Mouse (Mus musculus): ENCODE measurements at regions not wholly inside any gene's neighbourhood (a gene's known extent, or its start where the extent isn't known, plus 50 kb on each side); places are given as distances from the start of the nearest gene placed in this dataset.

- Histone ChIP-seq H3K27me3 (replicated peaks) (no peaks in the 10 kb centered on the region), H3K4me1 (ENCODE audit: control insufficient read depth in 1 of 2, insufficient read depth in 2 of 2) (no peaks in the 10 kb centered on the region), H3K9ac (ENCODE audit: insufficient read depth, low read depth) (no peak overlapping the region), H3K36me3 (replicated peaks in 1 of 2; ENCODE audit: control insufficient read depth in 1 of 2, insufficient read depth in 1 of 2, low read length in 1 of 2) (no peaks in the 10 kb centered on the region), H3K4me2 (ENCODE audit: insufficient read depth, low read depth, poor library complexity, severe bottlenecking) (no peak overlapping the region), H3K9me3 (replicated peaks; ENCODE audit: low read length) (peaks cover 41% of the 10 kb centered on the region), H3K79me2 (replicated peaks; ENCODE audit: control insufficient read depth, extremely low read depth, insufficient read depth, poor library complexity, severe bottlenecking) (no peaks in the 10 kb centered on the region), H3K4me3 (replicated peaks in 1 of 3; ENCODE audit: low read depth in 2 of 3, low read length in 2 of 3, poor library complexity in 1 of 3) (no peak overlapping the region), H3K27ac (ENCODE audit: insufficient read depth, low read depth) (no peak overlapping the region)
- DNase-seq (ENCODE audit: extremely low read depth) = no peak
- in situ Hi-C loops (cut with MboI; ENCODE audit: low pct_ligation_motif_present, low pct_unique_long_range_greater_than_20kb, low sequenced_read_pairs) (no loop called here), dilution Hi-C loops (cut with MboI; ENCODE audit: extremely low pct_ligation_motif_present, extremely low pct_unique_long_range_greater_than_20kb, low sequenced_read_pairs) (no loop called here)
- TF ChIP-seq POLR2A (IDR thresholded peaks at IDR 0.05; ENCODE audit: low read depth, low read length) = no peak
Measured at GRCm38 (mm10) chr12:26906126-26906525, 436.2 kb downstream of the Sox11 start.

GRCm38 (mm10) chr12:26903894-26904272, 434.9 kb downstream of the Cmpk2 start:
- dilution Hi-C loops (cut with MboI; ENCODE audit: extremely low pct_ligation_motif_present, extremely low pct_unique_long_range_greater_than_20kb, low sequenced_read_pairs) (no loop called here), in situ Hi-C loops (cut with MboI; ENCODE audit: low pct_ligation_motif_present, low pct_unique_long_range_greater_than_20kb, low sequenced_read_pairs) (no loop called here)
- Histone ChIP-seq H3K9me3 (replicated peaks; ENCODE audit: low read length) (peaks cover 46% of the 10 kb centered on the region), H3K27me3 (replicated peaks) (no peaks in the 10 kb centered on the region), H3K79me2 (replicated peaks; ENCODE audit: control insufficient read depth, extremely low read depth, insufficient read depth, poor library complexity, severe bottlenecking) (no peaks in the 10 kb centered on the region), H3K4me1 (ENCODE audit: control insufficient read depth in 1 of 2, insufficient read depth in 2 of 2) (no peaks in the 10 kb centered on the region), H3K36me3 (replicated peaks in 1 of 2; ENCODE audit: control insufficient read depth in 1 of 2, insufficient read depth in 1 of 2, low read length in 1 of 2) (no peaks in the 10 kb centered on the region), H3K9ac (ENCODE audit: insufficient read depth, low read depth) (no peak overlapping the region), H3K4me3 (replicated peaks in 1 of 3; ENCODE audit: low read depth in 2 of 3, low read length in 2 of 3, poor library complexity in 1 of 3) (no peak overlapping the region), H3K27ac (ENCODE audit: insufficient read depth, low read depth) (no peak overlapping the region), H3K4me2 (ENCODE audit: insufficient read depth, low read depth, poor library complexity, severe bottlenecking) (no peak overlapping the region)
- TF ChIP-seq ZC3H11A (IDR thresholded peaks at IDR 0.05; ENCODE audit: low read depth, low read length) (no peak), RCOR1 (conservative IDR thresholded peaks at IDR 0.05; ENCODE audit: low read depth, low read length) (no peak), ELF1 (IDR thresholded peaks at IDR 0.05; ENCODE audit: low read depth, low read length) (no peak), MEF2A (IDR thresholded peaks at IDR 0.05; ENCODE audit: borderline replicate concordance, low read depth, low read length) (no peak), ZKSCAN1 (IDR thresholded peaks at IDR 0.05; ENCODE audit: borderline replicate concordance, low read depth, low read length) (no peak), MAX (IDR thresholded peaks at IDR 0.05; ENCODE audit: low read length) (no peak), CHD2 (IDR thresholded peaks at IDR 0.05; ENCODE audit: low read length) (no peak), JUN (IDR thresholded peaks at IDR 0.05; ENCODE audit: insufficient read depth, low read depth, low read length) (no peak), MXI1 (IDR thresholded peaks at IDR 0.05; ENCODE audit: low read depth, low read length) (no peak), E2F4 (IDR thresholded peaks at IDR 0.05; ENCODE audit: insufficient replicate concordance, low read depth, low read length) (no peak), TCF12 (IDR thresholded peaks at IDR 0.05; ENCODE audit: low read depth, low read length) (no peak), ZMIZ1 (IDR thresholded peaks at IDR 0.05; ENCODE audit: low read depth, low read length) (no peak), PAX5 (IDR thresholded peaks at IDR 0.05; ENCODE audit: low read length) (no peak), POLR2A (IDR thresholded peaks at IDR 0.05; ENCODE audit: low read depth, low read length) (no peak), MAFK (IDR thresholded peaks at IDR 0.05; ENCODE audit: insufficient replicate concordance, low read length) (no peak), JUND (conservative IDR thresholded peaks at IDR 0.05; ENCODE audit: low read depth, low read length) (no peak)
- DNase-seq (ENCODE audit: extremely low read depth) = no peak
